ENCODE assay signal across 20 mouse cellular contexts in genomic region chr2:144621491-144621890, GRCm38 (mm10). TPM values are rescaled to one million over a fixed set of nuclear protein-coding genes. Genes with fewer than 3 reads are reported as not detected.
DNase-seq lines count a peak whose midpoint lies in the region; ATAC-seq lines count a peak whose summit lies in the region.
"Had no signal": no experiment of that assay in that cellular context is flagged by ENCODE, and none has a peak within 500 bp of the region (broad histone marks: within the 10 kb centered on the region; RNA-seq: fewer than 3 reads in every experiment).

No protein-coding gene starts in this region.

- no peak overlapping the region for H3K4me2 ChIP-seq in kidney, embryonic 16.5 days (replicated peaks; ENCODE audit: low read depth, low read length)
- H3K4me2 ChIP-seq in liver, embryonic 12.5 days = no peak overlapping the region
- H3K4me2 ChIP-seq: hindbrain, embryonic 15.5 days; limb, embryonic 12.5 days; liver, embryonic 15.5 days; neural tube, embryonic 13.5 days had no signal

- no peaks in the 10 kb centered on the region for H3K27me3 ChIP-seq in kidney, embryonic 16.5 days (ENCODE audit: insufficient read depth, low read length)
- no peaks in the 10 kb centered on the region for H3K27me3 ChIP-seq in liver, embryonic 12.5 days (replicated peaks)
- H3K27me3 ChIP-seq: hindbrain, embryonic 15.5 days; limb, embryonic 12.5 days; liver, embryonic 15.5 days; neural tube, embryonic 13.5 days had no signal

- 0 out of 2 replicates have a peak, but pooled peaks cover 3% of the 10 kb centered on the region for H3K4me1 ChIP-seq in kidney, embryonic 16.5 days (ENCODE audit: insufficient read depth, low read length)
- peaks cover 11% of the 10 kb centered on the region for H3K4me1 ChIP-seq in liver, embryonic 12.5 days
- H3K4me1 ChIP-seq: hindbrain, embryonic 15.5 days; limb, embryonic 12.5 days; neural tube, embryonic 13.5 days had no signal

- no peak overlapping the region for H3K4me3 ChIP-seq in kidney, embryonic 16.5 days (ENCODE audit: low read length)
- no peak overlapping the region for H3K4me3 ChIP-seq in liver, embryonic 12.5 days
- H3K4me3 ChIP-seq: gastrocnemius, adult 2 months; hindbrain, embryonic 15.5 days; limb, embryonic 12.5 days; liver, embryonic 15.5 days; neural tube, embryonic 13.5 days had no signal

- H3K9ac ChIP-seq in kidney, embryonic 16.5 days (replicated peaks; ENCODE audit: low read length) = no peak overlapping the region
- no peak overlapping the region for H3K9ac ChIP-seq in liver, embryonic 12.5 days
- H3K9ac ChIP-seq: forebrain, postnatal 0 days; hindbrain, embryonic 15.5 days; limb, embryonic 12.5 days; liver, embryonic 15.5 days; neural tube, embryonic 13.5 days had no signal

- no peak overlapping the region for H3K27ac ChIP-seq in kidney, embryonic 16.5 days (ENCODE audit: low read length)
- H3K27ac ChIP-seq in liver, embryonic 12.5 days = no peak overlapping the region
- H3K27ac ChIP-seq: gastrocnemius, adult 2 months; hindbrain, embryonic 15.5 days; limb, embryonic 12.5 days; liver, embryonic 15.5 days; neural tube, embryonic 13.5 days had no signal

- H3K9me3 ChIP-seq in kidney, embryonic 16.5 days (ENCODE audit: low read length) = peaks cover 2% of the 10 kb centered on the region; the same call in 1 of the 2 replicates
- no peaks in the 10 kb centered on the region for H3K9me3 ChIP-seq in liver, embryonic 12.5 days (replicated peaks)
- H3K9me3 ChIP-seq: G1E; hindbrain, embryonic 15.5 days; liver, embryonic 15.5 days; neural tube, embryonic 13.5 days had no signal

- peak; percentile 59; the same call in 1 of the 2 replicates for ATAC-seq in kidney, embryonic 16.5 days (ENCODE audit: low FRiP score, low TSS enrichment)
- ATAC-seq in liver, embryonic 12.5 days = no peak
- ATAC-seq: CD4-positive, CD25-positive, alpha-beta regulatory T cell, adult 4 months; forebrain, postnatal 0 days had no signal

- H3K36me3 ChIP-seq in kidney, embryonic 16.5 days (ENCODE audit: insufficient read depth, low read length) = no peaks in the 10 kb centered on the region; the same call in 1 of the 2 replicates
- H3K36me3 ChIP-seq in liver, embryonic 12.5 days = peaks cover 7% of the 10 kb centered on the region; the same call in 1 of the 2 replicates
- H3K36me3 ChIP-seq: limb, embryonic 12.5 days; liver, embryonic 15.5 days had no signal

- peak; percentile 57 for DNase-seq in embryo, embryonic 10 days (ENCODE audit: low spot score)
- no peak for DNase-seq in embryo, embryonic 9.5 days (ENCODE audit: extremely low spot score)
- no peak for DNase-seq in kidney, adult 11 months
- DNase-seq in cerebellum, adult 18-20 months = peak; percentile 53 to 55
- peak; percentile 42 to 56 for DNase-seq in cerebellum, postnatal 36 days
- no peak for DNase-seq in adrenal gland, postnatal 25 days
- DNase-seq: forebrain, postnatal 0 days; gastrocnemius, adult 2 months; kidney, adult 9 months; lung, postnatal 14 days; right cerebral cortex, postnatal 25 days; thymus, postnatal 4 days had no signal

- 43% methylated on average over 6 of the region's 6 CpGs for WGBS in kidney, embryonic 16.5 days
- 82% methylated on average over 6 of the region's 6 CpGs for WGBS in liver, embryonic 12.5 days (ENCODE audit: insufficient replicate concordance)

RNA-seq across cellular contexts. Expression of gene Dtd1, which starts 21.8 kb away (rescaled TPM):
- 46.9 and 47.0 TPM in 2 replicates for polyA plus RNA-seq in kidney, embryonic 16.5 days (2015; fragmentation: Nextera tagmentation; extraction: Ambion mirVana)
- 13.8 and 18.2 TPM in 2 replicates for total RNA-seq in adrenal gland, postnatal 25 days (2021)
- 34.1 and 35.8 TPM in 2 replicates for polyA plus RNA-seq in liver, embryonic 12.5 days (2016; fragmentation: Nextera tagmentation; extraction: Ambion mirVana)

RNA-seq across cellular contexts. Expression of gene Smim26, which starts 27.6 kb away (rescaled TPM):
- 33.1 and 39.5 TPM in 2 replicates for polyA plus RNA-seq in kidney, embryonic 16.5 days (2015; fragmentation: Nextera tagmentation; extraction: Ambion mirVana)
- total RNA-seq in adrenal gland, postnatal 25 days (2021) = 49.2 and 60.5 TPM in 2 replicates
- 29.6 TPM in 2 replicates for polyA plus RNA-seq in liver, embryonic 12.5 days (2016; fragmentation: Nextera tagmentation; extraction: Ambion mirVana)

Comparison
In these comparisons a context has a peak if more than half of its experiments do, and no peak if none do; other contexts are left out.
1. DNase-seq: peak in embryo, embryonic 10 days (single experiment), cerebellum, adult 18-20 months (2 of 2) and cerebellum, postnatal 36 days (2 of 2); none in embryo, embryonic 9.5 days (single experiment), kidney, adult 11 months (single experiment) and adrenal gland, postnatal 25 days (single experiment).